Mouse (Mus musculus) cerebellum, adult 9-11 months (tissue): ENCODE data around the gene Nkx2-3.

ENCODE experiments used
- DNase-seq: peaks from one replicate; pipeline ENCODE4 v3.0.0; 2022

Nkx2-3 gene

GRCm38 (mm10) chr19:43612051-43612450, at the start of gene Nkx2-3:
Gene Nkx2-3 (plus strand): TSS chr19:43612325.
- no peak for DNase-seq

GRCm38 (mm10) chr19:43563166-43563565, 49.0 kb upstream of the Nkx2-3 start:
- DNase-seq: no peak

GRCm38 (mm10) chr19:43568298-43568697, 43.8 kb upstream of the Nkx2-3 start:
- no peak for DNase-seq

GRCm38 (mm10) chr19:43569133-43569532, 43.0 kb upstream of the Nkx2-3 start:
- no peak for DNase-seq

- peak; percentile 36 for DNase-seq
Observed at GRCm38 (mm10) chr19:43570831-43571790, 41.0 kb upstream of the Nkx2-3 start.

GRCm38 (mm10) chr19:43579081-43579796, 32.9 kb upstream of the Nkx2-3 start:
- DNase-seq: no peak

- no peak for DNase-seq
Observed at GRCm38 (mm10) chr19:43581185-43581584, 30.9 kb upstream of the Nkx2-3 start.

GRCm38 (mm10) chr19:43583192-43583591, 28.9 kb upstream of the Nkx2-3 start:
- no peak for DNase-seq

GRCm38 (mm10) chr19:43583595-43583994, 28.5 kb upstream of the Nkx2-3 start:
- DNase-seq: no peak

- no peak for DNase-seq
Observed at GRCm38 (mm10) chr19:43584788-43585187, 27.3 kb upstream of the Nkx2-3 start.

GRCm38 (mm10) chr19:43592026-43592425, 20.1 kb upstream of the Nkx2-3 start:
- DNase-seq: no peak

GRCm38 (mm10) chr19:43596981-43597380, 15.1 kb upstream of the Nkx2-3 start:
- no peak for DNase-seq

- DNase-seq: no peak
Observed at GRCm38 (mm10) chr19:43598741-43599660, 13.1 kb upstream of the Nkx2-3 start.

GRCm38 (mm10) chr19:43599776-43600544, 12.2 kb upstream of the Nkx2-3 start:
- DNase-seq: no peak

GRCm38 (mm10) chr19:43600545-43601331, 11.4 kb upstream of the Nkx2-3 start:
- DNase-seq: no peak

GRCm38 (mm10) chr19:43601440-43601839, 10.7 kb upstream of the Nkx2-3 start:
- no peak for DNase-seq

GRCm38 (mm10) chr19:43601996-43602590, 10.0 kb upstream of the Nkx2-3 start:
- DNase-seq: no peak

- no peak for DNase-seq
Observed at GRCm38 (mm10) chr19:43603521-43603920, 8.6 kb upstream of the Nkx2-3 start.

- DNase-seq: no peak
Observed at GRCm38 (mm10) chr19:43604492-43605120, 7.5 kb upstream of the Nkx2-3 start.
